Mouse (Mus musculus): ENCODE results near the gene Pglyrp1.

- TF ChIP-seq ZNF384 (IDR thresholded peaks at IDR 0.05; ENCODE audit: low read depth, low read length) = no peak
- TF ChIP-seq MAFK (IDR thresholded peaks at IDR 0.05; ENCODE audit: insufficient read depth, low read depth, low read length) = no peak
- TF ChIP-seq CHD2 (IDR thresholded peaks at IDR 0.05; ENCODE audit: low read depth, low read length) = no peak
Measured at GRCm38 (mm10) chr7:18902486-18902885, 31.4 kb downstream of the Pglyrp1 start.
